Comparison of ENCODE assay signal across 22 mouse cellular contexts in the genomic region with DNA sequence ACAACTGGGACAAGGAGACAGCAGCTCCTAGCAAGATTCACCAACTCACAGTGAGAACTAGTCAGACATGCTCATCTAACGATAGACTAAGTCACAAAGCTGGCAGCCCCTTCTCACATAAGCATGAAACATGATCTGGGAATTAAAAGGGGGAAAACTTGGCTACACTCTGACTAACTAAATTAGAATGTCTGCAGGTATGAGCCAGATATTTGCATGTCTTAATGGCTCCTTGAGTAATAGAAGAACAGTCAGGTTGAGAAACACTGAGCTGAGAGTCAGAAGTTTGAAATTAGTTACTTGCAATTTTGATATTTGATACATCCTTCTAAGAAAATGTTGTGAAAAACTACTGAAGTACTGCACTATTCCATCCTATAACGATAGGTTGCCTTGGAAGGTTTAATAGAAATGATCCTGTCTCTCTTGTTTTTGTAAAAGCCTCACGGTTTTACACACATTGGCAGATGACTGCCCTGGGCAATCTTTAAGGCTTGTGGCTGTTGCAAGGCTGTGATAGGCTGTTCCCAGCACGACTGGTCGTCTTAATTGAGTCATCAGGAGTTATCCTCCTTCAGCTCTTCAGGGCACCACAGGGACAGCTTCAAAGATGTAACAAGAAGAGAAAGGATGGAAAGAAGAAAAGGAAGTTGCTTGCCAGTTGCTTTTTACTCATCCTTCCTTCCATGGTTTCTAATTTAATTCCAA. TPM values are rescaled to one million over a fixed set of nuclear protein-coding genes. Genes with fewer than 3 reads are reported as not detected.
DNase-seq lines count a peak whose midpoint lies in the region; ATAC-seq and TF ChIP-seq lines count a peak whose summit lies in the region.
"Had no signal": no experiment of that assay in that cellular context is flagged by ENCODE, and none has a peak within 500 bp of the region (broad histone marks: within the 10 kb centered on the region; RNA-seq: fewer than 3 reads in every experiment).

No protein-coding gene starts in this region.

- no peaks in the 10 kb centered on the region for H3K4me1 ChIP-seq in midbrain, embryonic 14.5 days (ENCODE audit: control insufficient read depth, insufficient read depth, low read length)
- 0 out of 2 replicates have a peak, but pooled peaks cover 4% of the 10 kb centered on the region for H3K4me1 ChIP-seq in midbrain, embryonic 16.5 days (ENCODE audit: control insufficient read depth, insufficient read depth, low read length)
- H3K4me1 ChIP-seq in CH12.LX (ENCODE audit: control insufficient read depth in 1 of 2, insufficient read depth in 2 of 2), result peaks cover 11 to 15% of the 10 kb centered on the region in 2 experiments; a peak in 3 of 4 replicates
- H3K4me1 ChIP-seq: embryonic facial prominence, embryonic 12.5 days had no signal

- 16% methylated on average over 5 of the region's 5 CpGs for WGBS in midbrain, embryonic 14.5 days
- WGBS in midbrain, embryonic 16.5 days, result 26% methylated on average over 5 of the region's 5 CpGs

- TF ChIP-seq POLR2A in CH12.LX (IDR thresholded peaks at IDR 0.05; ENCODE audit: low read depth, low read length), result no peak; the same call in 1 of the 2 replicates

- no peak overlapping the region for H3K4me2 ChIP-seq in midbrain, embryonic 14.5 days (ENCODE audit: low read length)
- no peak overlapping the region for H3K4me2 ChIP-seq in midbrain, embryonic 16.5 days (ENCODE audit: low read length)
- peak overlapping the region; percentile 56; the same call in 1 of the 2 replicates for H3K4me2 ChIP-seq in CH12.LX (ENCODE audit: insufficient read depth, low read depth, poor library complexity, severe bottlenecking)
- H3K4me2 ChIP-seq: embryonic facial prominence, embryonic 12.5 days; forebrain, embryonic 13.5 days; forebrain, embryonic 15.5 days had no signal

- no peak overlapping the region for H3K27ac ChIP-seq in midbrain, embryonic 14.5 days (replicated peaks; ENCODE audit: low read depth, low read length)
- no peak overlapping the region for H3K27ac ChIP-seq in midbrain, embryonic 16.5 days (ENCODE audit: low read length)
- peak overlapping the region; percentile 96 for H3K27ac ChIP-seq in CH12.LX (ENCODE audit: insufficient read depth, low read depth)
- H3K27ac ChIP-seq: embryonic facial prominence, embryonic 10.5 days; embryonic facial prominence, embryonic 12.5 days; forebrain, embryonic 13.5 days; forebrain, embryonic 15.5 days had no signal

- peaks cover 4% of the 10 kb centered on the region; the same call in 1 of the 2 replicates for H3K27me3 ChIP-seq in midbrain, embryonic 14.5 days (ENCODE audit: control insufficient read depth, insufficient read depth, low read length)
- H3K27me3 ChIP-seq in midbrain, embryonic 16.5 days (ENCODE audit: control insufficient read depth, insufficient read depth, low read depth, low read length), result no peaks in the 10 kb centered on the region; the same call in 1 of the 2 replicates
- H3K27me3 ChIP-seq in CH12.LX (replicated peaks), result no peaks in the 10 kb centered on the region
- H3K27me3 ChIP-seq: forebrain, embryonic 15.5 days had no signal

- no peak for TF ChIP-seq RAD21 in CH12.LX (IDR thresholded peaks at IDR 0.05; ENCODE audit: low read depth, low read length)

- no peaks in the 10 kb centered on the region for H3K36me3 ChIP-seq in midbrain, embryonic 14.5 days (ENCODE audit: control insufficient read depth, insufficient read depth, low read length)
- H3K36me3 ChIP-seq in midbrain, embryonic 16.5 days (ENCODE audit: control insufficient read depth, insufficient read depth, low read length), result no peaks in the 10 kb centered on the region
- H3K36me3 ChIP-seq in CH12.LX (replicated peaks in 1 of 2; ENCODE audit: control insufficient read depth in 1 of 2, insufficient read depth in 1 of 2, low read length in 1 of 2), result peaks cover 0 to 2% of the 10 kb centered on the region in 2 experiments
- H3K36me3 ChIP-seq: embryonic facial prominence, embryonic 10.5 days; embryonic facial prominence, embryonic 12.5 days; forebrain, embryonic 15.5 days had no signal

- in situ Hi-C loops in CH12.LX (cut with MboI; ENCODE audit: low pct_ligation_motif_present, low pct_unique_long_range_greater_than_20kb, low sequenced_read_pairs), result no loop called here

- H3K9ac ChIP-seq in midbrain, embryonic 14.5 days (replicated peaks; ENCODE audit: low read length), result no peak overlapping the region
- no peak overlapping the region for H3K9ac ChIP-seq in midbrain, embryonic 16.5 days (ENCODE audit: low read depth, low read length)
- H3K9ac ChIP-seq in CH12.LX (ENCODE audit: insufficient read depth, low read depth), result peak overlapping the region; percentile 66
- H3K9ac ChIP-seq: embryonic facial prominence, embryonic 12.5 days; forebrain, embryonic 13.5 days; forebrain, embryonic 15.5 days; forebrain, postnatal 0 days had no signal

- no peak for ATAC-seq in midbrain, embryonic 14.5 days (ENCODE audit: low FRiP score, low TSS enrichment)
- ATAC-seq in midbrain, embryonic 16.5 days, result no peak
- no peak for ATAC-seq in megakaryocyte progenitor cell, adult 5-6 weeks (replicated peaks; ENCODE audit: poor library complexity)
- ATAC-seq: activated CD4-positive, CD25-positive, alpha-beta regulatory T cell, adult 4 months; CD4-positive, CD25-positive, alpha-beta regulatory T cell, adult 4 months; forebrain, embryonic 13.5 days; forebrain, embryonic 15.5 days; forebrain, postnatal 0 days; Patski had no signal

- peak; percentile 26 for DNase-seq in midbrain, embryonic 14.5 days
- peak; percentile 55 for DNase-seq in CH12.LX (ENCODE audit: extremely low read depth)
- DNase-seq in layer of hippocampus, postnatal 36 days, result no peak
- DNase-seq: adrenal gland, adult 8-10 months; adrenal gland, postnatal 14 days; adrenal gland, postnatal 36 days; B cell, adult 2 months; cerebellum, adult 11-12 months; cerebellum, adult 2 months; cerebellum, adult 9-10 months; cerebellum, postnatal 10 days; cerebellum, postnatal 25 days; forebrain, postnatal 0 days had no signal

- TF ChIP-seq EP300 in CH12.LX (IDR thresholded peaks at IDR 0.05; ENCODE audit: low read length), result no peak

- no peak overlapping the region for H3K4me3 ChIP-seq in midbrain, embryonic 14.5 days (replicated peaks; ENCODE audit: low read depth, low read length)
- no peak overlapping the region for H3K4me3 ChIP-seq in midbrain, embryonic 16.5 days (ENCODE audit: low read depth, low read length)
- peak overlapping the region in 2 of 3 experiments; percentile 8 to 15 for H3K4me3 ChIP-seq in CH12.LX (replicated peaks in 1 of 3; ENCODE audit: low read depth in 2 of 3, low read length in 2 of 3, poor library complexity in 1 of 3)
- H3K4me3 ChIP-seq: embryonic facial prominence, embryonic 10.5 days; embryonic facial prominence, embryonic 12.5 days; forebrain, embryonic 13.5 days; forebrain, embryonic 15.5 days had no signal

- H3K79me2 ChIP-seq in CH12.LX (replicated peaks; ENCODE audit: control insufficient read depth, extremely low read depth, insufficient read depth, poor library complexity, severe bottlenecking), result peaks cover 12% of the 10 kb centered on the region

- TF ChIP-seq CTCF in CH12.LX (conservative IDR thresholded peaks at IDR 0.05 in 1 of 2, IDR thresholded peaks at IDR 0.05 in 1 of 2; ENCODE audit: low read depth in 2 of 2, low read length in 2 of 2), result no peak

- dilution Hi-C loops in CH12.LX (cut with MboI; ENCODE audit: extremely low pct_ligation_motif_present, extremely low pct_unique_long_range_greater_than_20kb, low sequenced_read_pairs), result no loop called here

- no peaks in the 10 kb centered on the region for H3K9me3 ChIP-seq in midbrain, embryonic 14.5 days (ENCODE audit: control insufficient read depth, low read length)
- no peaks in the 10 kb centered on the region for H3K9me3 ChIP-seq in midbrain, embryonic 16.5 days (replicated peaks; ENCODE audit: control insufficient read depth, low read length, poor library complexity, severe bottlenecking)
- H3K9me3 ChIP-seq in CH12.LX (replicated peaks; ENCODE audit: low read length), result no peaks in the 10 kb centered on the region
- H3K9me3 ChIP-seq: embryonic facial prominence, embryonic 10.5 days; embryonic facial prominence, embryonic 12.5 days; forebrain, embryonic 13.5 days; forebrain, embryonic 15.5 days had no signal

TF ChIP-seq in CH12.LX, 34 proteins besides CTCF, POLR2A, EP300 and RAD21:
- TF ChIP-seq NELFE (IDR thresholded peaks at IDR 0.05; ENCODE audit: low read depth, low read length) (0 out of 2 replicates have a peak, but pooled peaks have one; percentile 23), TBP (conservative IDR thresholded peaks at IDR 0.05; ENCODE audit: low read depth, low read length) (peak; percentile 12; the same call in 1 of the 2 replicates), BHLHE40 (IDR thresholded peaks at IDR 0.05; ENCODE audit: low read depth, low read length) (no peak), CHD1 (IDR thresholded peaks at IDR 0.05; ENCODE audit: low read depth, low read length) (0 out of 2 replicates have a peak, but pooled peaks have one; percentile 15), ZC3H11A (IDR thresholded peaks at IDR 0.05; ENCODE audit: low read depth, low read length) (no peak), MEF2A (IDR thresholded peaks at IDR 0.05; ENCODE audit: borderline replicate concordance, low read depth, low read length) (peak; percentile 35; the same call in 1 of the 2 replicates)
TF ChIP-seq in CH12.LX: peak in this region for 4.

RNA-seq across cellular contexts. Expression of a gene that starts 54.8 kb away (rescaled TPM):
- polyA plus RNA-seq in midbrain, embryonic 14.5 days (2014; fragmentation: Nextera tagmentation; extraction: Ambion mirVana), result 5.4 and 5.5 TPM in 2 replicates
- polyA plus RNA-seq in midbrain, embryonic 16.5 days (2015; fragmentation: Nextera tagmentation; extraction: Ambion mirVana), result 7.4 and 10.4 TPM in 2 replicates
- total RNA-seq in CH12.LX (2012; rRNA removed), result not detected in 2 replicates
- not detected in 2 replicates for total RNA-seq in CH12.LX (2014; rRNA removed)
- polyA plus RNA-seq in CH12.LX (2012; ENCODE audit: insufficient read length, low read depth), result 0.14 TPM in 1 of 2 replicates, not detected in the other
- total RNA-seq in layer of hippocampus, postnatal 36 days (2021), result 10 to 100 TPM; 37.8 to 38.6 TPM
- not detected in 2 replicates for total RNA-seq in megakaryocyte progenitor cell, adult 5-6 weeks (2015)
- not detected in 2 replicates for total RNA-seq in megakaryocyte progenitor cell, adult 5-6 weeks (2017)
- polyA plus RNA-seq: activated CD4-positive, CD25-positive, alpha-beta regulatory T cell, adult 4 months had no signal

Comparison
In these comparisons a context has a peak if more than half of its experiments do, and no peak if none do; other contexts are left out.
1. DNase-seq: peak in midbrain, embryonic 14.5 days (single experiment) and CH12.LX (single experiment); none in layer of hippocampus, postnatal 36 days (0 of 2).
2. H3K4me3 ChIP-seq: peak in CH12.LX (2 of 3); none in midbrain, embryonic 14.5 days (single experiment) and midbrain, embryonic 16.5 days (single experiment).
3. RNA of a gene that starts 54.8 kb away (total RNA-seq): 37.8 to 38.6 TPM in layer of hippocampus, postnatal 36 days; not detected in CH12.LX and not detected in megakaryocyte progenitor cell, adult 5-6 weeks; every median in the first group is over 10 times any median in the second.